Mouse (Mus musculus) liver, adult (tissue): ENCODE data around the gene Ccdc40.

Experiments used
- GATA4 ChIP-seq: IDR thresholded peaks from 2 replicates; pipeline ENCODE4 v1.6.1; 2014; ENCODE audit warnings: mild to moderate bottlenecking, low read length; ENCODE audit not compliant: insufficient replicate concordance

Gene Ccdc40

GRCm38 (mm10) chr11:119217861-119218260 is 10.5 kb upstream of the Ccdc40 start:
- no peak for TF ChIP-seq GATA4

GRCm38 (mm10) chr11:119219816-119220465 is 8.4 kb upstream of the Ccdc40 start:
- no peak; the same call in 1 of the 2 replicates for TF ChIP-seq GATA4

GRCm38 (mm10) chr11:119221812-119222510 is 6.4 kb upstream of the Ccdc40 start:
- TF ChIP-seq GATA4: no peak

GRCm38 (mm10) chr11:119223124-119223890 is 5.1 kb upstream of the Ccdc40 start:
- TF ChIP-seq GATA4: no peak

- TF ChIP-seq GATA4: no peak
These were observed 3.4 kb upstream of the Ccdc40 start for GRCm38 (mm10) chr11:119224926-119225325.

GRCm38 (mm10) chr11:119225634-119226033 is 2.7 kb upstream of the Ccdc40 start:
- no peak for TF ChIP-seq GATA4

- no peak for TF ChIP-seq GATA4
These were observed 781 bp upstream of the Ccdc40 start for GRCm38 (mm10) chr11:119227591-119227990.

GRCm38 (mm10) chr11:119228846-119229626 is 664 bp downstream of the Ccdc40 start:
- TF ChIP-seq GATA4: no peak

GRCm38 (mm10) chr11:119234770-119235169 is 6.4 kb downstream of the Ccdc40 start:
- TF ChIP-seq GATA4: no peak

- TF ChIP-seq GATA4: no peak
These were observed 7.2 kb downstream of the Ccdc40 start for GRCm38 (mm10) chr11:119235596-119235995.

- TF ChIP-seq GATA4: no peak
These were observed 8.0 kb downstream of the Ccdc40 start for GRCm38 (mm10) chr11:119236354-119236753.

- TF ChIP-seq GATA4: no peak
These were observed 8.6 kb downstream of the Ccdc40 start for GRCm38 (mm10) chr11:119237007-119237406.

GRCm38 (mm10) chr11:119237568-119238304 is 9.4 kb downstream of the Ccdc40 start:
- no peak for TF ChIP-seq GATA4

GRCm38 (mm10) chr11:119238305-119238721 is 9.9 kb downstream of the Ccdc40 start:
- no peak for TF ChIP-seq GATA4
